Mouse (Mus musculus) lung, postnatal 0 days (tissue): Measurements from ENCODE around the gene Ttll8. TPM values are rescaled to one million over a fixed set of nuclear protein-coding genes. Genes with fewer than 3 reads are reported as not detected.

ENCODE experiments used
- ATAC-seq: fragments of 200-750 bp; cut with Nextera tagmentation; 2 replicates; pipeline ENCODE4 v1.8.0; 2017; ENCODE audit warnings: moderate library complexity
- DNase-seq: peaks from one replicate; pipeline ENCODE4 v3.0.0-alpha.2; 2016; ENCODE audit warnings: low spot score
- H3K27ac ChIP-seq: fragments of 300-500 bp; sonication (generic); 2 replicates; pipeline ENCODE4 v1.5.1; 2014; ENCODE audit warnings: antibody characterized with exemption, mild to moderate bottlenecking, low read length, mixed read lengths
- H3K27me3 ChIP-seq: fragments of 300-500 bp; sonication (generic); replicated peaks from 2 replicates; pipeline ENCODE4 v1.6.1; 2014; ENCODE audit warnings: low read length, mixed read lengths; ENCODE audit not compliant: insufficient read depth
- H3K36me3 ChIP-seq: fragments of 300-500 bp; sonication (generic); 2 replicates; pipeline ENCODE4 v1.6.1; 2014; ENCODE audit warnings: low read length, mixed read lengths; ENCODE audit not compliant: insufficient read depth
- H3K4me1 ChIP-seq: fragments of 300-500 bp; sonication (generic); 2 replicates; pipeline ENCODE4 v1.6.1; 2014; ENCODE audit warnings: antibody characterized with exemption, low read depth, low read length, mixed read lengths; ENCODE audit not compliant: insufficient read depth
- H3K4me2 ChIP-seq: fragments of 300-500 bp; sonication (generic); replicated peaks from 2 replicates; pipeline ENCODE4 v1.6.1; 2014; ENCODE audit warnings: low read depth, mild to moderate bottlenecking, low read length, moderate library complexity, mixed read lengths
- H3K4me3 ChIP-seq: fragments of 300-500 bp; sonication (generic); 2 replicates; pipeline ENCODE4 v1.5.1; 2014; ENCODE audit warnings: low read depth, low read length
- H3K9ac ChIP-seq: fragments of 300-500 bp; sonication (generic); replicated peaks from 2 replicates; pipeline ENCODE4 v1.6.1; 2014; ENCODE audit warnings: low read depth, mild to moderate bottlenecking
- H3K9me3 ChIP-seq: fragments of 300-500 bp; sonication (generic); 2 replicates; pipeline ENCODE4 v1.6.1; 2016; ENCODE audit warnings: low read length, mixed read lengths
- CTCF ChIP-seq: IDR thresholded peaks from 2 replicates; pipeline ENCODE4 v1.5.1; 2016; ENCODE audit warnings: antibody characterized with exemption, mild to moderate bottlenecking
- EP300 ChIP-seq: IDR thresholded peaks from 2 replicates; pipeline ENCODE4 v1.6.1; 2016; ENCODE audit warnings: antibody characterized with exemption, mild to moderate bottlenecking, control low read depth
- WGBS: fragments of 180-500 bp; shearing (Covaris S2); extraction: QIAGEN DNeasy Blood & Tissue Kit; methylation state at CpG from one replicate; pipeline ENCODE4 v1.1.7; 2014; 5-methylcytosine and 5-hydroxymethylcytosine counted together
- polyA plus RNA-seq: library from polyadenylated mRNA; unstranded; fragments of >200 nt; fragmentation: Nextera tagmentation; extraction: Ambion mirVana; gene quantifications from 2 replicates; pipeline ENCODE4 v1.2.1, GENCODE M21; 2015

Ttll8 gene
- polyA plus RNA-seq, 1 experiment from 2014 or later, result 0.06 TPM

GRCm38 (mm10) chr15:88865888-88866695 lies 88.1 kb downstream of the Ttll8 start:
- Histone ChIP-seq H3K27me3 (no peaks in the 10 kb centered on the region), H3K36me3 (peaks cover 9% of the 10 kb centered on the region; the same call in 1 of the 2 replicates), H3K9me3 (no peaks in the 10 kb centered on the region), H3K4me3 (no peak overlapping the region), H3K4me1 (peaks cover 30% of the 10 kb centered on the region), H3K9ac (no peak overlapping the region; the same call in 1 of the 2 replicates), H3K4me2 (no peak overlapping the region; the same call in none of the 2 replicates), H3K27ac (peak overlapping the region; percentile 85)
- ATAC-seq, result no peak
- TF ChIP-seq CTCF (no peak), EP300 (no peak)
- DNase-seq, result no peak
- 47% methylated on average over 4 of the region's 4 CpGs for WGBS

DNA sequence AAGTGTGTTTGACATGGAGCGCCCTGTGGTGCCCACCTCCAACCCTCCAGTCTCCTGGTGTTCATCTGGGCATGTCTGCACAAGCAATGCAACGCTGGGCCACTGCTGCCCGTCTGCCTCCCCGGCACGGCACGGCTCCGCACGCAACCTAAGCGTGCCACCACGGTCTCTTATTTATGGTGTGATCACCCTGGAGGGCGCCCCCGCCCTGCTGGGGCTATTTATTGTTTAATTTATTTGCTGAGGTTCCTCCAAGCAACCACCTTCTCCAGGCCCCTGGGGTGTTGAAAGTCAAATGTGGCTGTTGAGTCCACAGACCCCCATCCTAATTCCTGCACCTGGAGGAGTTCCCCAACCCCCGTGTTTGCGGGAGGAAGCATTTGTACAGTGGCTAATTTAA lies 89.2 kb downstream of the Ttll8 start:
- Histone ChIP-seq H3K27ac (peak overlapping the region; percentile 99; the same call in 1 of the 2 replicates), H3K4me3 (peak overlapping the region; percentile 95), H3K4me2 (peak overlapping the region; percentile 82), H3K9me3 (no peaks in the 10 kb centered on the region), H3K9ac (peak overlapping the region; percentile 98; the same call in 1 of the 2 replicates), H3K4me1 (peaks cover 30% of the 10 kb centered on the region), H3K27me3 (no peaks in the 10 kb centered on the region), H3K36me3 (peaks cover 9% of the 10 kb centered on the region; the same call in 1 of the 2 replicates)
- no peak for DNase-seq
- 82% methylated on average over 14 of the region's 14 CpGs for WGBS
- no peak for TF ChIP-seq CTCF
- no peak for ATAC-seq

- 21% methylated on average over 22 of the region's 22 CpGs for WGBS
- TF ChIP-seq CTCF, result peak; percentile 57
- TF ChIP-seq EP300, result no peak
- Histone ChIP-seq H3K9ac (peak overlapping the region; percentile 98), H3K27ac (peak overlapping the region; percentile 99), H3K4me3 (peak overlapping the region; percentile 95), H3K9me3 (no peaks in the 10 kb centered on the region), H3K4me1 (peaks cover 30% of the 10 kb centered on the region), H3K27me3 (no peaks in the 10 kb centered on the region), H3K4me2 (peak overlapping the region; percentile 82), H3K36me3 (peaks cover 9% of the 10 kb centered on the region; the same call in 1 of the 2 replicates)
- no peak for DNase-seq
- no peak; the same call in 1 of the 2 replicates for ATAC-seq
Observed at GRCm38 (mm10) chr15:88864270-88865030, 89.8 kb downstream of the Ttll8 start.

DNA sequence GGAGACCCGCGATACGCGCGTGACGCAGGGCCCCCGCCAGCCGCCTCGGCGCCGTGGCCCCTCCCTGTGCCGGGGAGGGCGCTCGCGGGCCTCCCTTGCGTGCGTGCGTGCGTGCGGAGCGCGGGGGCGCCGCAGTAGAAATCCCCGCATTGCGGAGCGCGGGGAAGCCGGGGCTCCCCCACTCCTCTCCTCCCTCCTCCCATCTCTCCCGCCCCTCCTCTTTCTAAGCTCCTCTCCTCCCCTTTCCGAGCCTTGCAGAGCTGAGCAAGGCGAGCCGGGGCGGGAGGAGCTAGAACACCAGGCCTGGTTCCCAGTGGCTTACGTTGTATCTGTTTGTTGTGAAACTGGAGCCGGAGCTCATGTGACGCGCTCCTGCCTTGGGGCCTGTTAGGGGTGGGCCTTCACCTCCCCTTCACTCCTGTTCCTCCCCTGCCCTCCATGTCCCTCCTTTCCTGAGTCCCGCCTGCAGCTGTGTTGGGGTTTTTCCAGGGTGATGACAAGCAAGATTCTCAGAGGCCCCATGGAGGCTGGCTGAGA lies 90.5 kb downstream of the Ttll8 start:
- WGBS, result under 1% methylated on average over 23 of the region's 39 CpGs
- H3K4me2 ChIP-seq, result peak overlapping the region; percentile 82
- peak; percentile 60 for ATAC-seq
- peak overlapping the region; percentile 99 for H3K27ac ChIP-seq
- no peaks in the 10 kb centered on the region for H3K27me3 ChIP-seq
- H3K9ac ChIP-seq, result peak overlapping the region; percentile 98
- H3K9me3 ChIP-seq, result no peaks in the 10 kb centered on the region
- H3K4me3 ChIP-seq, result peak overlapping the region; percentile 95
- peaks cover 30% of the 10 kb centered on the region for H3K4me1 ChIP-seq
- peak; percentile 99 for DNase-seq
- TF ChIP-seq CTCF (peak; percentile 18; the same call in 1 of the 2 replicates), EP300 (peak; percentile 69; the same call in 1 of the 2 replicates)
- H3K36me3 ChIP-seq, result peaks cover 9% of the 10 kb centered on the region; the same call in 1 of the 2 replicates

DNA sequence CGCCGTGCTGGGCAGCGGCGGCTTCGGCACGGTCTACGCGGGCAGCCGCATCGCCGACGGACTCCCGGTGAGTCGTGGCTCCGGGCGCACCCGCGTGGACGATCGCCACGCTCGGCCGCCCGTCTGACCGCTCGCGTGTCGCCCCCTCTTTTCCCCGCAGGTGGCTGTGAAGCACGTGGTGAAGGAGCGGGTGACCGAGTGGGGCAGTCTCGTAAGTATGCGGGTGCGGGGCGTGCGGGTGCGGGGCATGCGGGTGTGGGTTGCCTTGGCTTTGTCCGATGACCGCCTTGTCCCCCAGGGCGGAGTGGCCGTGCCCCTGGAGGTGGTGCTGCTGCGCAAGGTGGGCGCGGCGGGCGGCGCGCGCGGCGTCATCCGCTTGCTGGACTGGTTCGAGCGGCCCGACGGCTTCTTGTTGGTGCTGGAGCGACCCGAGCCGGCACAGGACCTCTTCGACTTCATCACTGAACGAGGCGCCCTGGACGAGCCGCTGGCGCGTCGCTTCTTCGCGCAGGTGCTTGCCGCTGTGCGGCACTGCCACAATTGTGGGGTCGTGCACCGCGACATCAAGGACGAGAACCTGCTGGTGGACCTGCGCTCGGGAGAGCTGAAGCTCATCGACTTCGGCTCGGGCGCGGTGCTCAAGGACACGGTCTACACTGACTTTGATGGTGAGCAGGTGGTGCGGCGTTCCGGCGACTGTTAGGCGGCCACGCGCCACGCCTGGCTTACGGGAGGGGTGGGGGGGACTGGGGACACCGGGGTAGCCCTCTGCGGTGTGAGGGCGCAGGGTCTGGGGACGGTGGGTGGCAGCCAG lies 91.1 kb downstream of the Ttll8 start:
- H3K9ac ChIP-seq, result peak overlapping the region; percentile 98
- peak; percentile 67 for DNase-seq
- no peak for ATAC-seq
- H3K9me3 ChIP-seq, result no peaks in the 10 kb centered on the region
- H3K36me3 ChIP-seq, result peaks cover 9% of the 10 kb centered on the region; the same call in 1 of the 2 replicates
- peaks cover 26% of the 10 kb centered on the region for H3K4me1 ChIP-seq
- H3K4me3 ChIP-seq, result peak overlapping the region; percentile 95
- under 1% methylated on average over 83 of the region's 98 CpGs for WGBS
- TF ChIP-seq CTCF (peak; percentile 27), EP300 (no peak)
- H3K4me2 ChIP-seq, result peak overlapping the region; percentile 82
- peak overlapping the region; percentile 99 for H3K27ac ChIP-seq
- no peaks in the 10 kb centered on the region for H3K27me3 ChIP-seq
